Mouse (Mus musculus) frontal cortex, postnatal 36 days (tissue): ENCODE results near the gene Rtn4ip1.
"Not testable (repeated sequence)": the region's sequence is repeated elsewhere in the genome, so short reads cannot be mapped to it uniquely, and the experiment has no call there.

Experiments used
- DNase-seq, 2 experiments: peaks; one replicate each; pipeline ENCODE4 v3.0.0; 2022; ENCODE audit warnings: low spot score in 2 of 2

Gene Rtn4ip1

DNA sequence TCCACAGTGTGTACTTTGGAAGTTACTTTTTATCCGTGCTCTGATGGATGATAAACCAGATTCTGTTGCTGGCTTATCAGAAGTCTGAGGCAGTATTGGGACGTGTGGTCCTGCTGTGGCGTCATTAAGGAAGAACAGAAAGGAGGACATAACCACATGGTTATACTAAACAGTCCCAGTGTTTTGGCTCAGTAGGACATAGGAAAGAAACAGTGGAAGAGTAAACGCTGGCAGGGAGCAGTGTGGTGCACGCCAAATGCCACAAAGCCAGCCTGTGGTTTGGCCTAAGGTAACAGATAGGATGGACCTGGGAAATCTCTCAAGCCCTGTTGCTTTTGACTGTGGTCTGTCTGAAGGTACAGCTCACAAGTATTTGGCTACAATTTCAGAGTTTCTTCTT is 27.0 kb downstream of the Rtn4ip1 start:
- DNase-seq, result no peak

DNA sequence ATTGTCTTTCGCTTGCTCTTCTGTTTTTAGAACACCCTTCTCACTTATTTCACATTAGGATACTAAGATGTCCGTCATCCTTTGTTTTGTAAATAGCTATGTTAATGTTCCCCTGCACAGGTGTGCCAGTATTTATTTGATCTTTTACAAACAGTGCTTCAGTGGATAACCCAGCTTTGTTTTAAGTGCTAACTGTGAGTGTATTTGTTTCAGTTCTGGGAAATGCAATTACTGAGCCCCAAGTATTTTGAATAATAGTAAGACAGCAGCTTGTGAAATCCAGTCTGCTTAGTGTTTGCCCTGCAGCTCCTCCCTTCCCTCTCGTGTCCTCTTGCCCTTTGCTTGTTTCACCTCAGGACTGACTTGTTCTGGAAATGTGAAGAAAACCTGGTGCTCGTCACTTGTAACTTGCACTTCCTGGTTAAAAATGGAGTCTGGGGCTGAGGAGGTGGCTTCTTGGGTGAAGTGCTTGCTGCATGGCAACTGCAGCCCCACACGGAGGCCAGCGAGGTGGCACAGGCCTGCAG is 37.6 kb downstream of the Rtn4ip1 start:
- no peak for DNase-seq

DNA sequence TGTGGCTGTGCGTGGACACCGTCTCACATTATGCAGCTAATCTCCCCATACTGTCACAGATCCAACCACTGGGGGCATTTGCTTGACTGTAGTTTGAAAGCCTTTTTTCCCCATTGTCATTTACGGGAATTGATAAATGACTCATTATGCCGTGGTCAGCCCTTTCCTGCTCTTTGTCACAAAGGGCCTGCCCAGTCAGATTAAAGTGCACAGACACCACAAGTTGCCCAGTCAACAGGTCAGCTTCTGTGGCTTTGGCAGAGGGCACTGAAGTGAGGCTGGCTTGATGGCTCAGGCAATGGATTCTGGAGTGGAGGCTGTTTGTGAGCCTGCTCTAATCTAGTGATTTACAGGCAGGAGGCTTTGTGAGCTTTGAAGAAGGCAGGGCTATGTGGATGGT is 42.1 kb downstream of the Rtn4ip1 start:
- DNase-seq, result no peak

DNA sequence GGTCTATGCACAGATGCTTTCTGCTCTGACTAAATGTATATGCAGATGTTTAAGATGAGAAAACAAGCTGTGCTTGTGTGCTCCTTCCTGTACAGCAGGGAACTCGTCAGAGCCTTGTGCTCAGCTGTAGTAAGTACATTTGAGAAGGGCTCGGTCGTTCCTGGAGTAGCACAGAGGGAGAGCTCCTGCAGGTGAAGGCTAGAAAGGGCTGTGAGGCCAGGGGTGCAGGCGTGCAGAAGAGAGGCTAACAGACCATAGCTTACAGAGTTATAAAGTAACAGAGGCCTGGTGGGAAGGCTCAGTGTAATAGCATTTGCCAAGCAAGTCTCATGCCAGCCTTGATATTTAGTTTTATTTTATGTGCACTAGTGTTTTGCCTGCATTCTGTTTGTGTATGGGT is 43.8 kb downstream of the Rtn4ip1 start:
- DNase-seq, result no peak

DNA sequence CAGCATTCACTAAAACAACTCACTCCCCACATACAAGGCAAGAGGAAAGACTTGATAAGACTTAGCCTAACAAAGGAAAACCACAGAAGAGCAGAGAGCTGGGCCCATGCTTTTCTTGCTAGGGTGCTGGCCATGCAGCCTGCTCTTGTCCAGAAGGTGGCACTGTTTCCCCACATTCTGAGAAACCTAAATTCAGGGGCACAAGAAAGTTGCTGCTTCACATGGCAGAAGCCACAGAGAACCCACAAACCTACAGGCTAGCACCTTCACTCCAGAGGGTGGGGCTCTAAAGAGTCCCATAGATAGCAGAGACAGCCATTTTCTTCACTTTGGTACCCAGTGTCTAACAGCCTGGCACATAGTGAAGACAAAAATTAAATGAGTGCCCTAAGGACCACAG is 52.3 kb downstream of the Rtn4ip1 start:
- DNase-seq, result peak; percentile 49 to 64

DNA sequence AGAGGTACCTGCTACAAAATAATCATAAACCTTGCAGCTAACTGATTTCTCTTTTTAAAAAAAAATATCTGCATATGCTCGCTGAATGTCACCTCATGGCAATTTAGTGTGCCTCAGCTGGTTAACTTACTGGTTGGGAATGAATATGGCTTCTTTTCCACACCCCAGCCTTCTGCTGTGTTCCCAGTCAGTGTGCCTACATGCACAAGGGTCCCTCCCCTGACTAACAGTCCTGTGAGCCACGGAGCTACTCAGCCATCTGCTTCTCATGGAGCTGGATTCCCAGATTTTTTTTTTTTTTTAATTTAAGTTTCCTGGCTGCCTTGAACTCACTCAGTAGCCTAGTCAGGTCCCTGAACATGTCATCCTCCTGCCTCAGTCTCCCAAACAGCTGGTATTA is 63.3 kb downstream of the Rtn4ip1 start:
- peak in 1 of 2 experiments; percentile 16 for DNase-seq

DNA sequence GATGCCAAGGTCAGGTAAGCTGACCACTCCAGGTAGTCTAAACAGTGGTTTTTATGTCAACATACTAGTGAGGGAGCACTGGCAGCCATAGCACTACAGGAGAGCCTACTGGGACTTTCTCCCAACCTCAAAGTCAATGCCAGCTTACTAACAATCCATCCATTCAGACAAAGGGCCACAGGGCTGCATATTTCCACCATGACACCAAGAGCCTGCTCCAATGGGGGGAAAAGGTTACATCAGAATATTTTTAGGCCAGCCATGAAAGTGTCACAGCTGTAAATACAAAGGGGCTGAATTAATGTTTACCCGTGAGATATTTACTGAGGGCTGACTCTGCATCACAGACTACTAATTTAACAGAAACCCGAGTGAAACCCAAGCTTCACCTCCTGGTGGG is 71.6 kb downstream of the Rtn4ip1 start:
- DNase-seq, result no peak

DNA sequence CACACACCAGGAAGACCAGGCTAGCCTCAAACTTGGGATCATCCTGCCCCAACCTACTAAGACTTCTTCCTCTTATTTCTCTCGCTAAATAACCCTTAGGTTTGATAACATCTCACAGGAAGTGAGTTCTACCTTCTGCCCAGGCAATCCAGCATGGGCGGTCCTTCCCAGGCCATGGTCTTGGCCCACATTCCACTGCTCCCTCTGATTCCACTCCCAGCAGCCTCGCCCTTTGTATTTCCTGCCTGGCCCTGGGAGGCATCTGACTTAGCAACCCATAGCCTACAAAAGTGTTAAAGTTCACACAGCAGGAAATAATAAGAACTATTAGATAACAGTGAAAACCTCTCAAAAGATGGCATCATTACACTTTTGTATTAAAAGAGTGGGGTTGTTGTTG is 75.7 kb downstream of the Rtn4ip1 start:
- DNase-seq, result no peak

DNA sequence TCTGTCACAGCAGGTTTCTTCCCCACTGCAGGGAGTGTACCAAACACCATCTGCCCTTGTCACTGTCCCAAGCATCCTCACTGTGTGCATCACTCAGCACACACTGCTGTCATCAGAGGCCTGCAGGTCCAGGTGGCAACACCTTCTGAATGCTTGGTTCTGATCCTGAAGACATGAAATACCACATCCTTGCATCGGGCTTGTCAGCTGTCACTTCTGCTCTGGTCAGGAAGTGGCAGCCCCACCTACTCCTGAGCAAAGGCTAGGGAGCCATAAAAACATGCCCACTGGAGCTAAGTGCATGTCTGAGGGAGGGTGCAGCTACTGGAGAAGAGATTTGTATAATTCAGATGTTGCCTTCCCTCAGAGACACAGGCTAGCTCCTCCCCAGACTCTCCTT is 78.5 kb downstream of the Rtn4ip1 start:
- DNase-seq, result no peak

DNA sequence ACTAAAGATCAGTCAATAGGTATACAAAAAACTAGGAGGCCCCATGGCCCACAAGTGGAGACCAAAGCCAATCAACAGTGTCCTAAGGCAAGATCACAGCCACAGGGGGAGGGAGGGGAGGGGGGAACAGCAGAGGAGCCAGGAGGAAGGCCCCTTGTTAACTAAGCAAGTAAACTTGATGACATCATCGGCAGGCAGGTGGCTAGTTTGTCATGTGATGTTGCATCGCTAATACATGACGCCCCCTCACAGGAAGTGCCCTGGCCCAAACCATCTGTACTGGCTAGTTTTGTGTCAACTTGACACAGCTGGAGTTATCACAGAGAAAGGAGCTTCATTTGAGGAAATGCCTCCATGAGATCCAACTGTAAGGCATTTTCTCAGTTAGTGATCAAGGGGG is 79.1 kb downstream of the Rtn4ip1 start:
- DNase-seq, result not testable (repeated sequence)

DNA sequence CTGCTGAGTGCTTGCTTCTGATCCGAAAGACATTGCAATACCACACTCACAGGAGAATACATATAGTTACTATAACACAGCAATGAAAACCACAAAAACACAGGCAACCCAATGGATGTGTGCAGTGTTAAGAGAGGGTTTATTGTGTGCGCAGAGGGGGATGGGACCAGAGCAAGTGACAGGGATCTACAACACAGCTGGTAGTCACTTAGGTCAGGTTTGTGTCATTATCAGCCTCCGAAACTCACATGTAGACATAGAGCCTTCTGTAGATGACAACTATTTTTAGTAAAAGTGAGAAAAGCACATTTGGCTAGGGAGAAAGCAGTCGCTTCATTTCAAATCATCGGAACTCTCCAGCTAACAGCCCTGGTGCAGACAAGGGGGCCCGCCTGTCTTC is 80.9 kb downstream of the Rtn4ip1 start:
- no peak for DNase-seq

DNA sequence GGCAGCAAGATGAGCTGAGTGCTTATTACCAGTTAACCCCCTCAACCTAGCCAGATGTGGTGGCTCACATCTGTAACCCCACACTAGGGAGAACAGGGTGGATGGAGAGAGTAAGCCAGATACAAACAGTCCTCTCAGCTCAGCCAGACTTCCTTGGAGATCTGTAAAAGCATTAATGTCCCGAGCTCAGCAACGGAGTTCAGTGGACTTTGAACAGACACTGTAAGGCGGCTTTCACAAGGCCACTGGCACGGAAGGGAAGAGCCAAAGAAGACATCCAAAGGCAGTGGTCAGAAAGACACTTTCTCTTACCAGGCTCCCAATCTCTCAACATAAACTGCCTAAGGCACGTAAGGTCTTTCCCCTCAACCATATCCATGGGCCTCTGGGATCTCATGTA is 81.6 kb downstream of the Rtn4ip1 start:
- DNase-seq, result no peak

DNA sequence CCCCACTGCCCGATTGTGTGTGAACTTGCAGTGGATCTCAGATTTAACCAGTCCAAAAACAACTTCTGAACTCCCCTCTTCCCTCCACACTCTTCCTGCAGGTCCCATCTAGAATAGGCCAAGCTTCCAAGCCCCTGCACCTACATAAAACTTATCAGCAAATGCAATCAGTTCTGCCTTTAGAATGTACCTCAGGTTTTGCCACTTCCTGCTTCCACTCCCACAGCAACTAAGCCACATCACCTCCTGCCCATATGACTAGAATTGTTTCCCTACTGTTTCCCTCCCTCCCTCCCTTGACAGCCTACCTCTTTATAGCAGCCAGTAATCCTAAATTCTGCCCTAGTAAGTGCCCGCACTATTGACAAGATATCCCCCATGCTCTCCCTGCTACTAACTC is 82.3 kb downstream of the Rtn4ip1 start:
- DNase-seq, result no peak

DNA sequence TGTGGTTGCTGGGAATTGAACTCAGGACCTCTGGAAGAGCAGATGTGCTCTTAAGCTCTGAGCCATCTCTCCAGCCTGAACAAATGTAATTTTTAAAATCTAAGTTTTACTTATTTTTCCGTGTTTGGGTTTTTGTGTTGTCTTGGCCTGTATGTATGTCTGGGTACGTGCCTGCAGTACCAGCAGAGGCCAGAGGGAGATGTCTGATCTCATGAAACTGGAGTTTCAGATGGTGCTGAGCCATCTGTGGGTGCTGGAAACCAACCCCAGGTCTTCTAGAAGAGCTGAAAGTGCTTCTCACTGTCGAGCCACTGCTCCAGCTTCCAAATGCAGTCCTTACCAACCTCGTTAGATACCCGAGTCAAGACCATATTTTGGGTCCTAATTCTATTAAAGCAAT is 89.7 kb downstream of the Rtn4ip1 start:
- DNase-seq, result no peak

DNA sequence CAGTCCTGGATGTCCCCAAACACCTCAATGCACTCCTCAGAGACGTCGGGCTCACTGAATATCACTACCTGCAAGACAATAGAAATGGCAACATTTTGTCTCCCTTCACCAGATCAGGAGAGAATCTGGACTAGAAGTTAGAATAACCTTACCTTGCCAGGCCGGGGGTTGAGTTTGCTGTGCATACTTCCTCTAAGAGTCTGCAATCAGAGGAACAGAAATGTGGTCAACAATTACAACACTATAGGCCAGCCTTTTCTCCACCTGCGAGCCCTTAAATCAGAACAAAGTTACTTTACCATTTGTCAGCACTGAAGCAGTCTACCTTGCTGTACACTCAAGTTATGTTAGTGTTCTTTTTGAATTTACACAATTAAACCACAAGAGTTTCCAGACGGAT is 90.9 kb downstream of the Rtn4ip1 start:
- no peak for DNase-seq

DNA sequence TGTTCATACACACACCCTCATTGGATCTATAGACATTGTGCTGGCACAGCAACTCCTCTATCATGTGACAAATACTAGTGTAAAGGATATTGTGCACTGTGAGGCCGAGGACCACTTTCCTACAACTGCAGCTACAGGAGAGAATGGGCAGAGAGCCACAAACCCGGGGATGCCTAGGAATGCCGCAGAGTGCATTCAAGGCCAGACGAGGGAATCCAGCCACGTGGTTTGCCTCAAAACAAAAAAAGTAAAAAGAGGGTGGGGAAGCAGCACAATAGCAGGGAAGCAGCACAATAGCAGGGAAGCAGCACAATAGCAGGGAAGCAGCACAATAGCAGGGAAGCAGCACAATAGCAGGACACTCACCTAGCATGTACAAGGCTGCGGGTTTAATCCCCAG is 91.6 kb downstream of the Rtn4ip1 start:
- DNase-seq, result no peak

DNA sequence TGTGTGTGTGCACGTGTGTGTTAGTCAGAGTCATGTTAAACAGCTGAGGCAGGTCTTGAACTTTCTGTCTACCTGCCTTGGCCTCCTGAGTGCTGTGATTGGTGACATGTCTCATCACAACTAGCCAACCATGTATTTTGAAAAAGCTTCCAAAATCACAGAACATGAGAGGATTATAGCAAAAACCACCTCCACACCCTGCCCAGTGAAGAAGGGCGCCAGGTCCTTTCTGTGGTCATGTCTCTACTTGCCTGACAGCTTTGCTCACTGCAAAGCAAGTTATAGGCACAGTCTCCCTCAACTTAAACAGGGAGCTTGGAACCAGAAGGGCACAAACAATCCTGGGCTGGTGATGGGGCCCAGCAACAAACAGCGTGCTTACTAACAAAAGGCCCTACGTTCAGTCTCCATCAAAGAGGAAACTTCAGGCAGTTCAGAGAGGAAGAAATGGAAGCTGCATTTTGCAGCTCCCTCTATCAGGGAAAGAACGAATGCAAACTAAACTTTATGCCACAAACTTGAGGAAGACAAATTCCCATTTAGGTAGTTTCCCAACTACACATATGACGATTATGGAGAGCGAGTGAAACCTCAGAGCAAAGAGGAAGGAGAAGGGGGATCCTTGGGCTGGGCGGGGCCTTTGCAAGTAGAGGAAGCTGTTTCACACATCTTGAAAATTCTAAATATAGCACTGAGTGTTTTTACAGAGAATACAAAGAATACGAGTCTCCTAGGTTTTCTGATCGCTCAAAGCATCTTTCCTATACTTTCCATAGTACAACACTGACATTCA is 94.4 kb downstream of the Rtn4ip1 start:
- DNase-seq, result no peak

DNA sequence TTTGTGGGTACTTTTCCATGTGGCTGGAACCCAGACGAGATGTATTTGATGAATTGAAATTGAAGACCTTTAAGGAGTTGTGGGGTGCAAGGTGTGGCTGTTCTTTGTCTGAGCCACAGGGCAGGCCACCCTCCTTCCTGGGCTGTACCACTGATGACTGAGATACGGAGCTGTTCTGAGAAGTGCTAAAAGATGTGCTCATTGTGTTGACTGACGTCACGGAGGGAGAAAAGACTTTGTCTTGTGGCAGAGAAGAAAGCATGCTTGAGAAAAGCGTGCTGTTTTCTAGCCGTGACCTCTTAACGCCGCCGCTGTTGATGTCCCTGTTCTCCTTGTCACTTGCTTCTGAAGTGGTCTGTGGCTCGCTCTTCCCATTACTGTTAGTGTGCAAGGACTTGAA is 95.7 kb downstream of the Rtn4ip1 start:
- DNase-seq, result no peak

DNA sequence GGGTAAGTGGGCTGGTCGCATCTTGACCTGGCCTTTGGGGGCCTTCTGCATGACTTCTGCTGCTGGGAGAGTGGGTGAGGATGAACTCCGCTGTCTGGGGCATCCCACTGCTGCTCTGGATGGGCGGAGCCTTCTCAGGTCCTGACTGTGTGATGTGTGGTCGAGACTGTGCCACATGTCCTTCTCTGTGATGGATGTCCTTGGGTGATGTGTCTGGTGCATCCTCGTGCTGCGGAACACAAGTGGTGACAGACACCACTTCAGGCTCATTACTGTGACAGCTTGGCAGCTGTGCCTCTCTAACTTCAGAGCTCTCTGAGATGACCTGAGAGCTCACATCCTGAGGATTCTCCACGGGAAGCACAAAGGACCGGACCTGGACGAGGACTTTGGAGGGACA is 96.4 kb downstream of the Rtn4ip1 start:
- no peak for DNase-seq

DNA sequence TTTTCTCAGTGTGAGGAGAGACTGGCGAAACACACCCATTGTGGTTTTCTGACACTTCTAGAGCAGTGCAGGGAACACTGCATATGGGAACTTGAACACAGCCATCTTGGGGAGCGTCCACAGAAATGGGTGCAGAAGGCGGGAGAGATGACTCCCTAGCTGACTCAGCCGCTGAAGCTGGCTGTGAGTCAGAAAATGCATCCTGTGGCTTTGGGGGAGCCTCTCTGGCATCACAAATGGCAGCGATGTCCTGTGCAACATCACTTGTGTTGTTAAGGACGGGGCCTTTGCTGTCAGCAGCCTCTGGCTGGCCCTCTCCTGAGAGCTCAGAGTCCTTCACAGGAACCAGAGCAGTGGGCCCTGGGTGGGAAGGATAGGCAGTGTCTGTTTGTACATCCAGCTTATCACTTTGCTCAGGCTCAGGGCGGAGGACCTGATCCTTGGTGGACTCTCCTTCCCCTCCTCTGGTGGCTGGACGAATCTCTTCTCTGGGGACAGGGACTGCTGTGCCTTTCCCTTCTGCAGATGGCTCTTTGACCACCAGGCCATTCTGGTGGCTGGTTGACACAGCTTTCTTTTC is 97.0 kb downstream of the Rtn4ip1 start:
- peak in 1 of 2 experiments; percentile 8 for DNase-seq

DNA sequence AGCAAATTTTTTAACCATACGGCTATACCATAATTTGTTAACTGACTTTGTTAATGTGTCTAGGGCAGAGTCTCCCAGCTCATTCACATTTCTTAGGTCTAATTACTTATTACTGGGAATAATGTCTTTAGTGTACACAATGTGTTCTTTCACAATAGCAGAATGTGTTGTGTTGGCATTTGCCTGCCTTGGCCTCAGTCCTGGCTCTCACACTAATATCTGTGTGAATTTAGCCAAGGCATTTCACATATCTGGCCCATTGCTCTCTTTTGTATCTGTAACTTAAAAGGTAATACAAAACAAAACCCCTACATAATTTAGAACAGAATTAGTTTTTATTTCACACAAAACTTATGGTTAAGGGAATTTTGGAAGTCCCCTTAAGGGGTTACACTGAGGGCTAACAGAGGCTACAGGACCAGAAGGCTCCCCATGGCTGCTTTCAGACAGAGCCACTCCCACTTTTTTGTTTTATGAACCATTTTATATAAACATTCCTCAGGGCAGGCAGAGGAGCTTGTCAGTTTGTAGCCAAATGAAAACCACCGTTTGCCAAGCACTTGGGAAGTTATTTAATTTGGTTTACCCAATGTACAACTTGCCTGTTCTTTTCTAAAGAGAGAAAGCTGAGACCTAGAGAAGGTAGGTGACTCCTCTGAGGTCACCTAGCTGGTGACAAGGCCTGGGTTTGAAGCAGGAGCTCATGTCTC is 98.7 kb downstream of the Rtn4ip1 start:
- DNase-seq, result no peak

DNA sequence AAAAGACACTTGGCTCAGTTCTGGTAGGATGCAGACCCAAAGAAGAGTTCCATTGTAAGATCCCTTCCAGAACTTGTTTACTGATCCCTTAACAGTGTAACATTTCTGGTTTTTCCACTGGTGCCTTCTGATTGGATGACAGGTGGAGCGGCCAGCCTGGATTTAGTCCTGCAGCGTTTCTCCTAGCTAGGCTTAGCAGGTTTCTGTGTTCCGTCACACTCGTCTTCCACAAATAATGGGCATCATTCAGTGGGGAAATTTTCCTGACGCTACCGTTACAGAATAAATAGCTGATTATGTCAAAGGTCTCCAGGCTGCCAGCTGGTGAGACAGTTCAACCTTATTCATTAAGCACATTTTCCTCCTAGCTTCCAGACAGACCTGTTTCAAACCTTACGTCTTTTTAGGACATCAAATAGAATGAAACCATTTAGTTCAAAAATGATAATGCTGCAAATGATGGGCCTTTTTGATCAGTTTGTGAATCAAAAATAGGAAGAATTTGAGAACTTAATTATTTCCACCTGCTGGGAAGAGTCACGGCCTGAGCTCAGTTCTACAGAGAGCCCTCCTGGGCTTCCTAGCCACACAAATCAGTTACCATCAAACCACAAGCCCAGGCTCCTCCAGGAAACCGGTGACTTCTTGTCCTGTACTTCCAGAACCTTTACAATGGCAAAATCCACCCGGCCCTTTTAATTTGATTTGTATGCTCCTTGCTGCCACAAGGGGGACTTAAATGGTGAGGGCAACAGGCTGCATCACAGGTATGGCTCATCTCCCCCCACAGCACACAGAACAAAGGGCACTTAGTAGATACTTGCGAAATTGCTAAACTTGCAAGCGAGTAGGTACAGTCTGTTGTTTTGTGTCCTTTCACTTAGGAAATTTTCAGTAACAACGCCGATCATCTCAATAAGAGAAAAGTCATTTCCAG is 100.7 kb downstream of the Rtn4ip1 start:
- no peak for DNase-seq
